Mouse (Mus musculus): ENCODE results near the gene Grifin. TPM values are rescaled to one million over a fixed set of nuclear protein-coding genes. Genes with fewer than 3 reads are reported as not detected.

Gene Grifin
- polyA plus RNA-seq, 1 experiment = 2.7 TPM

DNA sequence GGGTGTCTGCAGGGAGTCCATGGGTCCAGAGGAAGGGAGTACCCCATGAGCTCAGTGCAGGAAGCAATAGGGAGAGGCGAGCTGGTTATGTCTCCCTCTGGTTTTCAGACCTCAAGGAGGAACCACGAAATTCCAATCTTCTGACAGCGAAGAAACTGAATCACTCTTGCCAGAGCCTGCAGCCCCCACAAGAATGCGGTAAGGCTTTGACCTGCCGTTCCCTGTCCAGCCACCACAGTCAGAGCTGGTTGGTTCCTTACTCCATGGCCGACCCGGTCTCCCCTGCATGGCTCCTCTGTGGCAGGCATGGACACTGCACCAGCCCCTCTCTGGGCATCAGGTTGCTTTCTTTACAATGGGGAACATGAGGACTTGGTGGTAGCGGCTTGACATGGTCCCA lies 39.5 kb upstream of the Grifin start:
- 88% methylated on average over 8 of the region's 8 CpGs for WGBS
- DNase-seq = no peak
- peaks cover 32% of the 10 kb centered on the region for H3K4me1 ChIP-seq (replicated peaks; ENCODE audit: control insufficient read depth, insufficient read depth, low read length)
- no peak for TF ChIP-seq CTCF (IDR thresholded peaks at IDR 0.05; ENCODE audit: borderline replicate concordance, control insufficient read depth, extremely low read depth, insufficient read depth, low read length, poor library complexity)
- no peak for TF ChIP-seq POLR2A (IDR thresholded peaks at IDR 0.05; ENCODE audit: control insufficient read depth, extremely low read depth, insufficient read depth, low read length, poor library complexity)
- peaks cover 5% of the 10 kb centered on the region; the same call in 1 of the 2 replicates for H3K27me3 ChIP-seq (ENCODE audit: control insufficient read depth, insufficient read depth, low read length)
- H3K4me3 ChIP-seq (ENCODE audit: control insufficient read depth, insufficient read depth, low read length) = no peak overlapping the region
- no peak overlapping the region for H3K27ac ChIP-seq (ENCODE audit: control insufficient read depth, insufficient read depth, low read length)
- no peaks in the 10 kb centered on the region for H3K36me3 ChIP-seq (ENCODE audit: control insufficient read depth, insufficient read depth, low read length)

DNA sequence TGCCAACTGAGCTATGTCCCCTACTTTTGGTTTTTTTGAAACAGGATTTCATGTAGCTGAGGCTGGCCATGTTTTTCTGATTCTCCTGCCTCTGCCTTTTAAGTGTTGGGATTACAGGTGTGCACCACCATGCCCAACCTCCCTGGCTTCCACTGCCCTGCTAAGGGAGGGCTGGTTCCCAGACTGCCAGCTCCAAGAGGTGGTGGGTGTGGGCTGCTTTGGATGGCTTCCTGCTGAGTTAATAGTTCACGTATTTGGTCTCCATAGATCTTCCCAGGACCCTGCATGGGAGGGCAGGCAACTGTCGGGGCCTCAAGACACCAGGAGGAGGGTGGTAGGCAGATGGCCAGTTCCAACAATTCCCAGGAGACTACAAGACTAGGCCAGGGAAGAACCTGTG lies 37.7 kb upstream of the Grifin start:
- H3K27ac ChIP-seq (ENCODE audit: control insufficient read depth, insufficient read depth, low read length) = no peak overlapping the region
- TF ChIP-seq CTCF (IDR thresholded peaks at IDR 0.05; ENCODE audit: borderline replicate concordance, control insufficient read depth, extremely low read depth, insufficient read depth, low read length, poor library complexity) (no peak), POLR2A (IDR thresholded peaks at IDR 0.05; ENCODE audit: control insufficient read depth, extremely low read depth, insufficient read depth, low read length, poor library complexity) (no peak)
- 89% methylated on average over 2 of the region's 2 CpGs for WGBS
- H3K4me3 ChIP-seq (ENCODE audit: control insufficient read depth, insufficient read depth, low read length) = no peak overlapping the region
- peaks cover 23% of the 10 kb centered on the region for H3K4me1 ChIP-seq (replicated peaks; ENCODE audit: control insufficient read depth, insufficient read depth, low read length)
- DNase-seq = no peak
- H3K36me3 ChIP-seq (ENCODE audit: control insufficient read depth, insufficient read depth, low read length) = no peaks in the 10 kb centered on the region
- peaks cover 5% of the 10 kb centered on the region; the same call in 1 of the 2 replicates for H3K27me3 ChIP-seq (ENCODE audit: control insufficient read depth, insufficient read depth, low read length)

DNA sequence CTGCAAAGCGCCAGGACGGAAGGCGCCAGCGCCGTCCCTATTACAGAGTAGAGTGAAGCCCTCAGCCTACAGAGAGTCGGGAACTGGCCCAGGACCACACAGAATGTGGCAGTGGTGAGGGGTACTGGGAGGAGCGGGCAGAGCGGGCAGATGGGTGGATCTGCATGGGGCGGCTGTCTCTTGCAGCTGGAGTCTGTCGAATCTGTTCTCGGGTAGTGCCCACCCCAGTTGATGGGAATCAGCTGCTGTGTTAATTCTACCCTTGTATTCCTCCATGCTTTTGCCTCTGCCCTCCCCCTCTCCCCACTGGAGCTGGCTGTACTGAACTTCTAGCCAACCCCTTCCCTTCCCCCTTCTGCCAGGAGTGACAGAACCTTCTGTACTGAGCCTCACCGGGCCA lies 36.8 kb upstream of the Grifin start:
- WGBS = 94% methylated on average over 12 of the region's 12 CpGs
- Histone ChIP-seq H3K4me3 (ENCODE audit: control insufficient read depth, insufficient read depth, low read length) (no peak overlapping the region), H3K27me3 (ENCODE audit: control insufficient read depth, insufficient read depth, low read length) (peaks cover 4% of the 10 kb centered on the region; the same call in 1 of the 2 replicates), H3K36me3 (ENCODE audit: control insufficient read depth, insufficient read depth, low read length) (no peaks in the 10 kb centered on the region), H3K4me1 (replicated peaks; ENCODE audit: control insufficient read depth, insufficient read depth, low read length) (peaks cover 23% of the 10 kb centered on the region), H3K27ac (ENCODE audit: control insufficient read depth, insufficient read depth, low read length) (no peak overlapping the region)
- no peak for DNase-seq
- TF ChIP-seq POLR2A (IDR thresholded peaks at IDR 0.05; ENCODE audit: control insufficient read depth, extremely low read depth, insufficient read depth, low read length, poor library complexity) (no peak), CTCF (IDR thresholded peaks at IDR 0.05; ENCODE audit: borderline replicate concordance, control insufficient read depth, extremely low read depth, insufficient read depth, low read length, poor library complexity) (no peak)

DNA sequence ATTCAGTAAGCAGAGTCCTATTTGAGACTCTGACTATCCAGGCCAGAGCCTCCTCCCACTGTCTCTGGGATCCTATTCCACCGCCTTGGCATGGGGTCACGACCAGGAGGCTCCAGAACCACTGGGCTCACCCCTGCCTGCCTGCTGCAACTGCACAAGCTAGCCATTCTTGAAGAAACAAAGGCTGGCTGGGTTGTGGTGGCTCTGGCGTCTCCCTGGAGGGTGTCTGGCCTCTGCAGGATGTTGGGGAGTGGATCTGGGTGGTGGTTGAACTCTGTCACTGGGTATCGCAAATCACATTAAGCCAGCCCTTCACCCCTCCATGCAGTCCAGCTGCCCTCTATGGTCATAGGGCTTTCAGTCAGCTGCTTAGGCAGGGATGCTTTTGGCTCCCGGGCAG lies 35.1 kb upstream of the Grifin start:
- no peaks in the 10 kb centered on the region; the same call in 1 of the 2 replicates for H3K27me3 ChIP-seq (ENCODE audit: control insufficient read depth, insufficient read depth, low read length)
- no peak for TF ChIP-seq POLR2A (IDR thresholded peaks at IDR 0.05; ENCODE audit: control insufficient read depth, extremely low read depth, insufficient read depth, low read length, poor library complexity)
- no peak for TF ChIP-seq CTCF (IDR thresholded peaks at IDR 0.05; ENCODE audit: borderline replicate concordance, control insufficient read depth, extremely low read depth, insufficient read depth, low read length, poor library complexity)
- no peak overlapping the region for H3K4me3 ChIP-seq (ENCODE audit: control insufficient read depth, insufficient read depth, low read length)
- H3K36me3 ChIP-seq (ENCODE audit: control insufficient read depth, insufficient read depth, low read length) = no peaks in the 10 kb centered on the region
- no peak overlapping the region for H3K27ac ChIP-seq (ENCODE audit: control insufficient read depth, insufficient read depth, low read length)
- WGBS = 88% methylated on average over 5 of the region's 5 CpGs
- peaks cover 35% of the 10 kb centered on the region for H3K4me1 ChIP-seq (replicated peaks; ENCODE audit: control insufficient read depth, insufficient read depth, low read length)
- DNase-seq = no peak

DNA sequence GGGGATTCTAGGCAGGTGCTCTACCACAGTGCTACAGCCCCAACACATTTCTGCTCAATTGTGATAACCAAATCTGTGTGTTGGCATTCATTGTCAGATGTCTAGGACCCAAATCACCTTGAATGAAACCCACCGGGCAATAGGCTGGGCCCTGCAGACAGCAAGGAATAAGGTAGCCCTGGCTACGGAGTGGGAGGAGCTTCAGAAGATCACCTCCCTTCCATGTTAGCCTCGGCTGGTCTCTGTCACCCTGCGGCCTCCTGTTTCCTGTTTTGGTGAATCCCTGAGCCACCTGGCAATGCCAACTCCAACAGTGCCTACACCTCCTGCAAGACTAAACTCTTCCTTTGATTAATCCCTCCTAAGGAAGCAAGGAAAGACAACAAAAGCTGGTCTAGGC lies 32.9 kb upstream of the Grifin start:
- no peak for TF ChIP-seq CTCF (IDR thresholded peaks at IDR 0.05; ENCODE audit: borderline replicate concordance, control insufficient read depth, extremely low read depth, insufficient read depth, low read length, poor library complexity)
- TF ChIP-seq POLR2A (IDR thresholded peaks at IDR 0.05; ENCODE audit: control insufficient read depth, extremely low read depth, insufficient read depth, low read length, poor library complexity) = no peak
- no peak for DNase-seq
- 11% methylated on average over 4 of the region's 4 CpGs for WGBS
- Histone ChIP-seq H3K27me3 (ENCODE audit: control insufficient read depth, insufficient read depth, low read length) (no peaks in the 10 kb centered on the region), H3K36me3 (ENCODE audit: control insufficient read depth, insufficient read depth, low read length) (no peaks in the 10 kb centered on the region), H3K27ac (ENCODE audit: control insufficient read depth, insufficient read depth, low read length) (peak overlapping the region; percentile 11; the same call in 1 of the 2 replicates), H3K4me1 (replicated peaks; ENCODE audit: control insufficient read depth, insufficient read depth, low read length) (peaks cover 37% of the 10 kb centered on the region), H3K4me3 (ENCODE audit: control insufficient read depth, insufficient read depth, low read length) (no peak overlapping the region)

DNA sequence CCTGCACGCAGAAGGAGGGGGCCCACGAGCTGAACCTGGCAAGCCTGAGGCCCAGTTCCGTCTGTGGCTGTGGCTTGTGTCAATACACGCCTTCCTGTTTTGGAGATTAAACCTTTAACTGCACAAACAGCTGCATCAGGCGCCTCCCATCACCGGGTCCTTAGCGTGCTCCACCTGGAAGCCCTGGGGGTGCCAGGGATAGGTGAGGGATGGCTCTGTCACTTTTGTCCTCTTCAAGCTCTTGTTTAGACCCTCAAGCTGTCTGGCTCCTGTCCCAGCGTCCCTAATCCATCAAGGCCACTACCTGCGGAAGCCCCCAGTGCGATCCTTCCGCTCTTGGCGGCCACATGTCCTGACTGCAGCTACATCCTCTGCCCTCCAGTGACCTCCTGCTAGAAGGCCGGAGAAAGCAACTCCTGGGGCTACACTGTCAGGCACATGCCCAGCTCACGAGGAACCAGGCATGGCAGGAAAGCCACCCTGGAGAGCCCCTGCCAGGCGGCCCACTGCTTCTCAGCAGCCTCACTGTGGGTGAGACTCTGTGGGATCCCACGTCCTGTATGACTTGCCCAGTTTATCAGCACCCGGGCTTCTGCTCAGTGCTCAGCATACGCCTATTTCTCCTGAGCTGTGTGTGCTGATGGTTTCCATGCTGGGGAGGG lies 32.2 kb upstream of the Grifin start:
- Histone ChIP-seq H3K27me3 (ENCODE audit: control insufficient read depth, insufficient read depth, low read length) (no peaks in the 10 kb centered on the region), H3K27ac (ENCODE audit: control insufficient read depth, insufficient read depth, low read length) (peak overlapping the region; percentile 80), H3K4me1 (replicated peaks; ENCODE audit: control insufficient read depth, insufficient read depth, low read length) (peaks cover 37% of the 10 kb centered on the region), H3K4me3 (ENCODE audit: control insufficient read depth, insufficient read depth, low read length) (peak overlapping the region; percentile 8), H3K36me3 (ENCODE audit: control insufficient read depth, insufficient read depth, low read length) (no peaks in the 10 kb centered on the region)
- 5% methylated on average over 18 of the region's 18 CpGs for whole genome bisulfite sequencing
- peak; percentile 65 for DNase-seq
- TF ChIP-seq POLR2A (IDR thresholded peaks at IDR 0.05; ENCODE audit: control insufficient read depth, extremely low read depth, insufficient read depth, low read length, poor library complexity) = no peak
- peak; percentile 22; the same call in 1 of the 2 replicates for TF ChIP-seq CTCF (IDR thresholded peaks at IDR 0.05; ENCODE audit: borderline replicate concordance, control insufficient read depth, extremely low read depth, insufficient read depth, low read length, poor library complexity)

All from thymus, adult 2 months (tissue).